Mouse (Mus musculus) intestine, embryonic 15.5 days (tissue): Measurements from ENCODE around the gene Erc2. TPM values are rescaled to one million over a fixed set of nuclear protein-coding genes. Genes with fewer than 3 reads are reported as not detected.

Experiments
- ATAC-seq: fragments of 200-750 bp; cut with Nextera tagmentation; 2 replicates; pipeline ENCODE4 v1.8.0; 2017; ENCODE audit warnings: moderate TSS enrichment, moderate library complexity
- H3K27ac ChIP-seq: fragments of 300-500 bp; sonication (generic); 2 replicates; pipeline ENCODE4 v1.5.1; 2015; ENCODE audit warnings: mild to moderate bottlenecking, inconsistent platforms
- H3K27me3 ChIP-seq: fragments of 300-500 bp; sonication (generic); replicated peaks from 2 replicates; pipeline ENCODE4 v1.6.1; 2015; ENCODE audit warnings: inconsistent platforms
- H3K36me3 ChIP-seq: fragments of 300-500 bp; sonication (generic); 2 replicates; pipeline ENCODE4 v1.6.1; 2015; ENCODE audit warnings: inconsistent platforms
- H3K4me1 ChIP-seq: fragments of 300-500 bp; sonication (generic); replicated peaks from 2 replicates; pipeline ENCODE4 v1.6.1; 2015; ENCODE audit warnings: inconsistent platforms
- H3K4me2 ChIP-seq: fragments of 300-500 bp; sonication (generic); replicated peaks from 2 replicates; pipeline ENCODE4 v1.6.1; 2015; ENCODE audit warnings: mild to moderate bottlenecking, inconsistent platforms
- H3K4me3 ChIP-seq: fragments of 300-500 bp; sonication (generic); replicated peaks from 2 replicates; pipeline ENCODE4 v1.5.1; 2015; ENCODE audit warnings: inconsistent platforms
- H3K9ac ChIP-seq: fragments of 300-500 bp; sonication (generic); 2 replicates; pipeline ENCODE4 v1.6.1; 2015; ENCODE audit warnings: inconsistent platforms
- H3K9me3 ChIP-seq: fragments of 300-500 bp; sonication (generic); 2 replicates; pipeline ENCODE4 v1.6.1; 2016; ENCODE audit warnings: inconsistent platforms
- WGBS: fragments of 180-500 bp; shearing (Covaris S2); methylation state at CpG from one replicate; pipeline ENCODE4 v1.1.7; 2015; 5-methylcytosine and 5-hydroxymethylcytosine counted together
- polyA plus RNA-seq: library from polyadenylated mRNA; unstranded; fragments of >200 nt; fragmentation: Nextera tagmentation; extraction: Ambion mirVana; gene quantifications from 2 replicates; pipeline ENCODE4 v1.2.1, GENCODE M21; 2015

Erc2 gene
- polyA plus RNA-seq, 1 experiment from 2014 or later = 6.8 TPM

GRCm38 (mm10) chr14:27998551-27998950 lies 376.3 kb downstream of the Erc2 start:
- ATAC-seq = no peak
- Histone ChIP-seq H3K9me3 (no peaks in the 10 kb centered on the region), H3K4me1 (no peaks in the 10 kb centered on the region), H3K27ac (no peak overlapping the region), H3K27me3 (no peaks in the 10 kb centered on the region), H3K4me2 (no peak overlapping the region), H3K4me3 (no peak overlapping the region), H3K36me3 (no peaks in the 10 kb centered on the region), H3K9ac (no peak overlapping the region)
- 33% methylated on average over 3 of the region's 3 CpGs for WGBS

GRCm38 (mm10) chr14:28004023-28004422 lies 381.8 kb downstream of the Erc2 start:
- Histone ChIP-seq H3K9me3 (no peaks in the 10 kb centered on the region), H3K9ac (no peak overlapping the region), H3K27ac (no peak overlapping the region), H3K4me2 (no peak overlapping the region), H3K4me3 (no peak overlapping the region), H3K4me1 (0 out of 2 replicates have a peak, but pooled peaks cover 2% of the 10 kb centered on the region), H3K36me3 (no peaks in the 10 kb centered on the region), H3K27me3 (no peaks in the 10 kb centered on the region)
- 40% methylated on average over 4 of the region's 4 CpGs for WGBS
- no peak for ATAC-seq

GRCm38 (mm10) chr14:28010536-28011280 lies 388.5 kb downstream of the Erc2 start:
- no peaks in the 10 kb centered on the region for H3K27me3 ChIP-seq
- no peak overlapping the region for H3K4me2 ChIP-seq
- H3K4me1 ChIP-seq = no peaks in the 10 kb centered on the region
- H3K27ac ChIP-seq = no peak overlapping the region
- H3K9me3 ChIP-seq = no peaks in the 10 kb centered on the region
- no peak overlapping the region for H3K9ac ChIP-seq
- no peak for ATAC-seq
- 55% methylated on average over 10 of the region's 10 CpGs for WGBS
- no peaks in the 10 kb centered on the region for H3K36me3 ChIP-seq
- no peak overlapping the region for H3K4me3 ChIP-seq

- no peaks in the 10 kb centered on the region for H3K4me1 ChIP-seq
- H3K9ac ChIP-seq = no peak overlapping the region
- no peak overlapping the region for H3K27ac ChIP-seq
- H3K36me3 ChIP-seq = no peaks in the 10 kb centered on the region
- no peak overlapping the region for H3K4me2 ChIP-seq
- H3K4me3 ChIP-seq = no peak overlapping the region
- H3K9me3 ChIP-seq = no peaks in the 10 kb centered on the region
- H3K27me3 ChIP-seq = no peaks in the 10 kb centered on the region
- 73% methylated on average over 6 of the region's 6 CpGs for WGBS
- ATAC-seq = no peak
These were observed 401.0 kb downstream of the Erc2 start for GRCm38 (mm10) chr14:28023199-28023598.

GRCm38 (mm10) chr14:28030870-28031269 lies 408.6 kb downstream of the Erc2 start:
- no peaks in the 10 kb centered on the region for H3K27me3 ChIP-seq
- no peaks in the 10 kb centered on the region for H3K9me3 ChIP-seq
- no peak overlapping the region for H3K27ac ChIP-seq
- no peaks in the 10 kb centered on the region for H3K4me1 ChIP-seq
- H3K9ac ChIP-seq = no peak overlapping the region
- no peaks in the 10 kb centered on the region for H3K36me3 ChIP-seq
- WGBS = 83% methylated on average over 1 of the region's 1 CpGs
- ATAC-seq = no peak
- H3K4me2 ChIP-seq = no peak overlapping the region
- no peak overlapping the region for H3K4me3 ChIP-seq

- H3K27ac ChIP-seq = no peak overlapping the region
- no peaks in the 10 kb centered on the region for H3K27me3 ChIP-seq
- no peak for ATAC-seq
- H3K4me2 ChIP-seq = no peak overlapping the region
- WGBS = 59% methylated on average over 2 of the region's 2 CpGs
- no peaks in the 10 kb centered on the region for H3K36me3 ChIP-seq
- no peaks in the 10 kb centered on the region for H3K4me1 ChIP-seq
- H3K4me3 ChIP-seq = no peak overlapping the region
- no peaks in the 10 kb centered on the region for H3K9me3 ChIP-seq
- no peak overlapping the region for H3K9ac ChIP-seq
These were observed 412.8 kb downstream of the Erc2 start for GRCm38 (mm10) chr14:28035013-28035412.

GRCm38 (mm10) chr14:28043095-28043494 lies 420.9 kb downstream of the Erc2 start:
- 42% methylated on average over 4 of the region's 4 CpGs for WGBS
- Histone ChIP-seq H3K27me3 (no peaks in the 10 kb centered on the region), H3K4me3 (no peak overlapping the region), H3K9me3 (no peaks in the 10 kb centered on the region), H3K36me3 (no peaks in the 10 kb centered on the region), H3K27ac (no peak overlapping the region), H3K4me1 (no peaks in the 10 kb centered on the region), H3K9ac (no peak overlapping the region), H3K4me2 (no peak overlapping the region)
- ATAC-seq = 0 out of 2 replicates have a peak, but pooled peaks have one; percentile 10

GRCm38 (mm10) chr14:28051646-28052045 lies 429.4 kb downstream of the Erc2 start:
- no peaks in the 10 kb centered on the region for H3K9me3 ChIP-seq
- no peak for ATAC-seq
- H3K4me2 ChIP-seq = no peak overlapping the region
- no peaks in the 10 kb centered on the region for H3K36me3 ChIP-seq
- H3K4me1 ChIP-seq = no peaks in the 10 kb centered on the region
- no peak overlapping the region for H3K27ac ChIP-seq
- H3K4me3 ChIP-seq = no peak overlapping the region
- H3K9ac ChIP-seq = no peak overlapping the region
- no peaks in the 10 kb centered on the region for H3K27me3 ChIP-seq
- 62% methylated on average over 5 of the region's 5 CpGs for WGBS

- Histone ChIP-seq H3K4me2 (no peak overlapping the region), H3K9ac (no peak overlapping the region), H3K9me3 (no peaks in the 10 kb centered on the region), H3K4me1 (0 out of 2 replicates have a peak, but pooled peaks cover 7% of the 10 kb centered on the region), H3K4me3 (no peak overlapping the region), H3K27me3 (no peaks in the 10 kb centered on the region), H3K27ac (no peak overlapping the region), H3K36me3 (no peaks in the 10 kb centered on the region)
- 68% methylated on average over 11 of the region's 11 CpGs for WGBS
- no peak for ATAC-seq
These were observed 435.1 kb downstream of the Erc2 start for GRCm38 (mm10) chr14:28057159-28057884.

GRCm38 (mm10) chr14:28057885-28058860 lies 435.9 kb downstream of the Erc2 start:
- Histone ChIP-seq H3K9ac (no peak overlapping the region), H3K9me3 (no peaks in the 10 kb centered on the region), H3K4me1 (0 out of 2 replicates have a peak, but pooled peaks cover 7% of the 10 kb centered on the region), H3K4me2 (no peak overlapping the region; the same call in 1 of the 2 replicates), H3K27me3 (no peaks in the 10 kb centered on the region), H3K4me3 (no peak overlapping the region), H3K36me3 (no peaks in the 10 kb centered on the region), H3K27ac (0 out of 2 replicates have a peak overlapping the region, but pooled peaks have one; percentile 45)
- WGBS = 24% methylated on average over 18 of the region's 18 CpGs
- peak; percentile 57; the same call in 1 of the 2 replicates for ATAC-seq

GRCm38 (mm10) chr14:28060891-28061290 lies 438.7 kb downstream of the Erc2 start:
- Histone ChIP-seq H3K9me3 (no peaks in the 10 kb centered on the region), H3K27ac (no peak overlapping the region), H3K27me3 (no peaks in the 10 kb centered on the region), H3K4me3 (no peak overlapping the region), H3K9ac (no peak overlapping the region), H3K4me1 (0 out of 2 replicates have a peak, but pooled peaks cover 7% of the 10 kb centered on the region), H3K4me2 (no peak overlapping the region), H3K36me3 (no peaks in the 10 kb centered on the region)
- 89% methylated on average over 4 of the region's 4 CpGs for WGBS
- ATAC-seq = no peak
